Mouse (Mus musculus) spleen, adult 2 months (tissue): ENCODE data around the gene Naaa.

Source experiments
- CTCF ChIP-seq: fragments of 200-500 bp; IDR thresholded peaks from 2 replicates; pipeline ENCODE4 v1.5.1; 2011; ENCODE audit warnings: mild to moderate bottlenecking, inconsistent platforms; ENCODE audit not compliant: insufficient read depth, insufficient read length, insufficient replicate concordance; ENCODE audit errors: extremely low read depth
- POLR2A ChIP-seq: fragments of 200-500 bp; IDR thresholded peaks from 2 replicates; pipeline ENCODE4 v1.6.1; 2011; ENCODE audit warnings: low read depth, low read length, inconsistent platforms

- TF ChIP-seq POLR2A = no peak
- TF ChIP-seq CTCF = no peak
Observed at GRCm38 (mm10) chr5:92228776-92229175, 49.2 kb downstream of the Naaa start.
